Mouse (Mus musculus): ENCODE results near the gene Sema4c.

Gene Sema4c

DNA sequence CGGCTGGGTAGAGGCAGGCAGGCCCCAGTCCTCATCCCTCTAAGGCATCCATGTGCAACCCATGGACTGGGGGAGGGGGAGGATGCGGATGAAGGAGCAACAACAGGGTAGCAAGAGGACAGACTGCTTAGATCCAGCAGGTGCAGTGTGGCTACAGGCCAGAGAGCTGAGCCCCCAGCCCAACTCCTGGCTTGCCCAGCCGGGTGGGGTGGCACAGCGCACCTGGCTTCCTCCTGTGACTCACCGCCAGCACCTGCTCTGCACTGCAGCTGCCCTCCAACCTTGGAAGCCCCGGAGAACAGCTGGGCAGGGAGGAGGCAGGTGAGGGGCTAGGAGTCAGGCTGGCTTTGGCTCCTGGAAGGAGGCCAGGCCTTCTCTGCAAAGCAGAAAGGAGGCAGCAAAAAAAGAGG, 21.8 kb upstream of the Sema4c start:
- in situ Hi-C loops (cut with MboI, MseI), result no loop called here

DNA sequence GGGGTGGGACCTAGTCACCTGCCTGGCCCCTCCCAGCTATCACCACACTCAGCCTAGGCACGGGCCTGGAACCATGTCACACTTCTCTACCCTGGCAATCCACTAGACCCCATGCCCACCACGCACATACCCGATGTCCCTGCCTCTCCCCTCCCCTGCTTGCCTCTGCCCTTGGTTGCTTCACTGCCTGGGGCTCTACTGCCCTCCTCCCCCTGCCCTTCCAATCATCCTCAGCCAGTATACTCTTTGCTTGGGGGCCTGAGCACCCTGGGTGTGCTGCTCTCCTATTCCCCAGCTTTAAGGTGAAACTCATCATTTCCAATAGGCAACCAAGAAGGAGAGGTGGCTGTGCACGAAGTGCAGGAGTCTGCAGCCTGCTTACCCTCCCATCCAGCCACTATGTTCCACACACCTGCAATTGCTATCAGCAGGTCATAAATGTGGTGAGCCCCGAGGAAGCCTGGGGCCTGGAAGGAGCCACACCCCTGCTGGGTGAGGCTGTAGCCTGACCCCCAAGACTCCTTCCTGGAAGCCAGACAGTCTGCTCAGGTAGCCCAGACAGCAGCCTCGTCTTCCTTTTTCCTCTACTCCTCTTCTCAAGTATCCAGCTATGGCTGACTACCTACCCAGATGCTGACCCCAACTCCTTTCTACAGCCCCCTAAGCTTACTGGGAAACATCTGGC, 19.0 kb upstream of the Sema4c start:
- in situ Hi-C loops (cut with MboI, MseI), result no loop called here

DNA sequence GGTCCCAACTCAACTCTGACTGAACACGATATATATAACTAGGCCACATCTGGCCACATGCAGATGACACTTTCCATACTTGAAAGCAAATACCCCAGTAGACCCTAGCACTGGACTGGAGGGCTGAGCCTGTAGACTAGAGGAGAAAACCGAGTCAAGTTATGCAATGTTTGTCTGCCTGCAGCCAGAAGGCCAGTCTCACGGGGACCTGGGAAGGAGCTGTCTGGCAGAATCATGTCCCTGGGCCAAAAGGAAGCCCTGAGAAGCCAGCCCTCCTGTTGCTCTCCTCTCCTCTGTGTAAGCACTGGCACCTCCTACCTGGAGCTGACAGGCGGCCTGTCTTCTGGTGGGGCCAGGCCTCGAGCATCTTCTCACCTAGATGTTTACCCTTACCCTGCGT, 17.2 kb upstream of the Sema4c start:
- in situ Hi-C loops (cut with MboI, MseI), result no loop called here

DNA sequence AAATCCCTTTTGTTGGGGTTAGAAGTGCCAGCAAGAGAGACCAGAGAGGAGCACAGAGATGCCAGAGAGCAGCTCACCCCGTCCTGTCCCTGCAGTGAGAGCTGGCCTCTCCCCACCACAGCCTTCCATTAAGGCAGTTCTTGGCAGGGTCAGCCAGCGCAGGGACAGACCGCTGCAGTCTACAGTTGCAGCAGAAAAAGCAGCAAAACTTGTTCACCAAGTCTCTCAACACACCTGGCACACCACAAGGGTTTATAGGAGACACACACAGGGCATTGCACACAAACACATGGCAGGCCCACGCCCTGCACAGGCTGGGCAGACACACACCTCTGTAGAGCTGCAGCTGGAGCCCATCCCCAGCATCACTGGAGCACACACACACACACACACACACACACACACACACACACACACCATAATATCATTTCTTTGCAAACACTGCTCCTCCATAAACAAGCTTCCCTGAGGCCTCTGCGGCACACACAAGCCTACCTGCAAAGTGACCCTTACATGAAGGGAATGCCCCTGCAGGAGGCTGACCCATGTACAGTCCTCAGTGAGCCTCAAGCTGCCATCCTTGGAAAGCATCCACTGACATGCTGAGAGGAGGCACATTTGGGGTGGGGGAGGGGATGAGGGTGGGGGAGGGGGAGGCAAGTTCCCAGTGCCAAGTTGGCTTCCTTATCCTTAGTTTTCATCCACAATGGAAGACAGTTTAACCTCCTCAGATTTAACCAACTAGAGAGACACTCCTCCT, 16.2 kb upstream of the Sema4c start:
- in situ Hi-C loops (cut with MboI, MseI), result no loop called here

DNA sequence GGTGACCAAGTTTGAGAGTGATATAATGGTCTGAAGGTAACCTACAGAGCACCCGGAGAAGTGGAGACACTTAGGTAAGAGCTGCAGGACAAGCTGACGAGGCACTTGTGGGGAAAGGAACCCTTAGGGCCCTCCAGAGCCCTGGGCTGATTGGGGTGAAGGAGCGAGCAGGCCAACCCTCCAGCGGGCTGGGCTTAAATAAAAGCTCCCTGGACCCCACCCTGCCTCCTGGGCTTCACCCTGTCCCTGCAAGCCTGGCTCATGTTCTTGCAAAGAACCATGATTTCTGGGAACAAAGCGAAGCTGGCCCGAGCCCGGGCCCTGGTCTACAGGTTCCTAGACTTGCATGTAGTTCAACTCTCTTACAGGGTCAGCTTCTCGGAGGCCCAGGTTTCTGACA, 15.4 kb upstream of the Sema4c start:
- in situ Hi-C loops (cut with MboI, MseI), result no loop called here

DNA sequence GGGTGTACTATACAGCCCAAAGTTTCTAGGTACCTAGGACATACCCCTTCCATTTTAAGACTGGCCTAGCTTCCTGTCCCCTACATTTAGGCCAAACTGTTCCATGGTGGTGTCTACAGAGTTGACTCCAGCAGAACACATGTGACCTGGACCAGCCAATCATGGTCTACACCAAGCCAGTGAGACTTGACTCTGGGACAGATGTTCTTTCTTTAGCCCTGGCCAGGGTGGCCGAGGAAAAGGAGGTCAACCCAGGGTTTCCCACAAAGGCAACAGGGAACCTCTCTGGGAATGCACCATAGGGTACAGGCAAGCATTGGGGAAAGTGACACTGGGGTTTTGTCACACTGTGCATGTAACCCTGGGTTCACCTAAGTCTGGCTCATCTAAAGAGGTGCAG, 14.6 kb upstream of the Sema4c start:
- in situ Hi-C loops (cut with MboI, MseI), result no loop called here

DNA sequence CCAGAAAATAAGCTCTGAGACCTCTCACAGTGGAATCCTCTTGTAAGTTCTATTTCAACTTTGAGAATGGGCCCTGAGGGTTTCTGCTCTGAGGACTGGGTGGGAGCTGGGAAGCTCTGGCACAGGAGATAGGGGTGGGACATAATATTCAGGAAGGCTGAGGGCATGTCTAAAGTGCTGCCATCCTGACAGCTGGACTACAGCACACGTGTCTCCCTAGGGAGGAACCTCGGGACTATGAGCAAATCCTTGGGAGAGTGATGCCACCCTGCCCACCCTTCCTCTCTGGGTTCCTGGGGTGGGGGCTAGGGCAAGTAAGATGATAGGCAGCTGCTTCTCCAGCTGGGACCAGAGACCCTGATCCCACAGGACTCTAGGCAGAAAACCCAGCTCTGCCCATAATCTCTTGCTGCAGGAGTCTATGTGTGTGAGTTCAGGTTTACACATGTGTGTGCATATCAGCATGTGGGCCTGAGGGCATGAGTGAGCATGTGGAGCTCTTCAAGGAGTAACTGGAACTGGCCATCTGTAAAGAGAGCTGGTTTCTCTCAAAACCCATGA, 14.1 kb upstream of the Sema4c start:
- in situ Hi-C loops (cut with MboI, MseI), result no loop called here

DNA sequence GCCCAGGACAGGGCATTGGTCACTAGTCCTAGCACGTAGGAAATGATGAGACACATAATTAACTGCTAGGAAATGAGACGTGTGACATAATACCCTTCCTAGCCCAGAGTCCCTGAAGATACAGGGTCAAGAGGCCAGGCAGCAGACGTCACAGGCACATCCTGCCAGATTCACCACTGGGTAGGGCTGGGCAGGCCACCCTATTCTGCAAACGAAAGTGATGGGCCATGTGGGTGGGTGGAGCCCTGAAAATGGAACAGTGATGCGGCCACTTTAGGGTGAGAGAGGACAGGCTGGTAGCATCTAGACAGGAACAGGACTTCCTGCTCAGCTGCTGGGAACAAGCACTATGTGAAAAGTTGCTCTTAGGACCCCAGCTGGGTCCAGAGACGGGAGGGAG, 13.5 kb upstream of the Sema4c start:
- in situ Hi-C loops (cut with MboI, MseI), result no loop called here

DNA sequence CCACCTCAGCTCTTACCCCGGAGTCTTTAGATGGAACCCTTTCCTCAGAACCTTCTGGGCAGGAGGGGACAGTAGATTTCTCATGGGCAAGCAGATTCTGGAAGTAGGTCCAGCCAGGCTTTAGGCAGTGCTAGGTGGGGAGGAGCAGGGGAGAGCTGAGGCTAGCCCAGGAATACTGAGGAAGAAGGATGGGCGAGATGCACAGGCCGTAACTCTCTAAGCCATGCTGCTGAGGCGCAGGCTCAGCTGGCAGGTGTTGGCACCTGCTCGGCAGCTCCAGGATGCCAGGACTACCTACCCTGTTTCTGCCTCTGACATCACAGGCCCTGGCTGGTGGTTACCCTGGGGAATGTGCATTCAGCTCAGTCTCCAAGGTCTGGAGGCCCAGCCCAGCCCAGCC, 12.2 kb upstream of the Sema4c start:
- in situ Hi-C loops (cut with MboI, MseI), result no loop called here

DNA sequence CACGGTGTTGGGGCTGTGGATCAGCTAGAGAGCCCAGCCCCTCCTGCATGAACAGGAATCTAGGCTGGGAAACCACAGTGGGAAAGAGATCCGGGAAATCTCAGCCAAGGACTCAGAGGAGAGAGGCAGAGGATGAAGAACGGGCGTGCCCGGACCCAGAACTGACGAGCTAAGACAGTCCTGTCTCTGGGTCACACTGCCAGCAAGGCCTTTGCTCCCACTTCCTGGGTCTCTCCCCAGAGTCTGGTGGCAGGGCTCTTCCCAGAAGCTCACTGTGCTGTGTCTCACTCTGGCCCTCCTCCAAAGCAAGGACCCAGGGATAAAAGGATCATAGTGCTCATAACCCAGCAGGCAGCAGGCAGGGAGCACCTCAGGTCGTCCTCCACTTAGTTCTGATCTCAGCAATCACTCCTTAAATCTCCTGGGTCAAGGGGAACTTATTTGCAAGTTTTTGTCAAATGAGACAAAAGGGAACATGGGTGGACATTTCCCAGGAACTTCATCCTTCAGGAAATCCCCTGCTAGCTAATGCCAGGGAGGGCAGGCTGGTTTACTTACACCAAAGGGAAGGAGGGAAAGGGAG, 11.6 kb upstream of the Sema4c start:
- in situ Hi-C loops (cut with MboI, MseI), result no loop called here

DNA sequence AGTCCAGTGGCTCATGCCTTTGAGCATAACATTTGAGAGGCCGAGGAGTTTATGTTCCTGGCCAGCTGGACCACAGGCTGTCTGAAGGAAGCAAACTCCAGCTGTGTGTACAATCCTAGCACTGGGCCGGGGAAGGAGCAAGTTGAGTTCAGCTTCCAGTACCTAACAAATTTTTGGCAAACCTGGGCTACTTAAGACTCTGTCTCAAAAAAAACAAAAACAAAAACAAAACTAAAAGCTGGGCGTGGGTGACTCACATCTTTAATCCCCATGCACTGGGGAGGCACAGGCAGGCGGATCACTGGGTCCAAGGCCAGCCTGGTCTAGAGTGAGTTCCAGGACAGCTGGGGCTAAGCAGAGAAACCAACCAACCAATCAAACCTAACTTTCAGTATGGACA, 10.6 kb upstream of the Sema4c start:
- in situ Hi-C loops (cut with MboI, MseI), result no loop called here

DNA sequence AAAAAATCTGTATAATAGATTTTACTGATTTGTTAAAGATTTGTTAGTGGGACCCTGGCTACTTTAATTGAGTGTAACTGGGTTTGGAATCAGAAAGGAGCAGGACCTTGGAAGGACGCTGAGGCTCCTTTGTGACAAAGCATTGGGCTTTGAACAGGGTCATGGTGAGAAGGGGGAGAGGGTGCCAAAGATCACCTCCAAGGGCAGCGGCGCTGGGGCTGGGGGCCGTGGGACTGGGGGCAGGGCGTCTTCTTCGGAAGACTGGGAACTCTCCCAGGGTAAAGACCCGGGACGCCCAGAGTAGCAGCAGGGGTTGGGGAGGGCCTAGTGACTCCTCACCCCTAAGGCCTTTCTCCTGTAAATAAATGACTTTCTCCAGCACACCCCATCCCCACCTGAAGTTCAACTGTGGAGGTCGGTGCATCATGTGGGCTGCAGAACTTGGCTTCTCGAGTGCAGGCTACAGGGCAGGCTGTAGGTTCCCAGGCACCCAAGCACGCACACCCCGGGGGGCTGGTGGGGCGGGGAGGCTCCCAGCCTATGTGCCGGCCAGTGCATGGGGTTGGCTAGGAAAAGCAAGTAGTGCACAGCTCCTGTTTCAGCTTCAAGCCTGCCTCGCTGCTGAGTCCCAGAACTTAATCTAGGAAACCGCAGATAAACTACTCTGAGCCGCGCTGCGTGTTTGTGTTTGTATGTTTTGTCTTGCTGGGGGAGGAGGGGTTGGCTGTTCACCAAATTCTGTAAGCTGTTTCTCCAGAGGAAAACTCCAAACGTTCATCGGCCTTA, 9.9 kb upstream of the Sema4c start:
- in situ Hi-C loops (cut with MboI, MseI), result no loop called here

DNA sequence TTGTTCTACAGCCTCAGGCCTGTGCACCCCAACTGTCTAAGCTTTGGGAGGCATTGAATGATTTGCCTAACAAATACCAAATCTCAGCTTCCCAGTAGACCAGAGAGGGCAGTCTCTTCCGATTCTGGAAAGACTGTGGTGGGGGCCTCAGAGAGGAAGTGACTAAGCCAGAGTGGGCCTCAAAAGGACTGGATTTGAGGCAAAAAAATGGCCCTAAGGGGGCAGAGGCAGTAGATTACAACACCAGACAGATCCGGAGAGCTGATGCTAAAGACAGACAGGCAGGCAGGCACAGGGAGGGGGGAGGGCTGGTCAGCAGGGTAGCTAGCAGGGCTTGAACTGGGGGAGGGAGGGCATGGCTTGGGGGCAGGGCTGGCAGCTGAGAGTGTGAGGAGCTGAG, 8.3 kb upstream of the Sema4c start:
- in situ Hi-C loops (cut with MboI, MseI), result no loop called here

DNA sequence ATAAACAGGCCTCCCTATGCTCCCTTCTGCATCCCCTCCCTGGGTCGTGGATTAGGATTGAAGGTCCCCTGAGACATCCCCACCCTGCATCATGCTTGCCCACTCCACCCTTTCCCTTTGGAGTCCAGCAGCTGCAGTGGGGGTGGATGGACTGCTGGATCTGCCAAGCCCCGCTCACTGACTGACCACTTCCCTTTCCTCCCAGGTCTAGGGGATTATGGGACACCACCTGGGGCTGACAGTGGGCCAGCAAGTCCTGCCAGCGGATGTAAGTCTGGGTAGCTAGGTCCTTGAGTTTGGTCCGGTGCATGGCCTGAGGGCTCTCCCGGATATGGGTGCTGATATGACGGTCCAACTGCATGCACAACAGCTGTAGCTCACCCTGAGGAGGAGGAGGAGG, 6.0 kb upstream of the Sema4c start:
- in situ Hi-C loops (cut with MboI, MseI), result no loop called here

DNA sequence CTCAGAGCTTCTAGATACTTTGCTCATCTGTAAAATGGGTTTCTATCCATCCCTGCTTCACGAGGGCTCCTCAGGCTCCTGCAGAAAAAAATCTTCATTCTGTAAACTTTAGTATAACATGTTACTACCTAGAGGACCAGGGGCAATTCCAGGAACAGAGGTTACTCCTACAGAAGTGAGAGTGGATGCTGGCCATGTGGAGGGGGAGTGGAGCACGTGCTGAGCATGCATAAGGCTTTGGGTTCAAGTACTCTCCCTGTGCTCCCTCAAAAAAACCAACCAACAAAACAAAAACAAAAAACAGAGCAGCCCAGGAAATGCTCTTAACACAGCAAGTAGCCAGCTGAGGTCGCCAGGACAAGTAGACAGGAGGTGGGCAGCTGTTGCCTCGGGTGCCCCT, 5.5 kb upstream of the Sema4c start:
- in situ Hi-C loops (cut with MboI, MseI), result no loop called here

DNA sequence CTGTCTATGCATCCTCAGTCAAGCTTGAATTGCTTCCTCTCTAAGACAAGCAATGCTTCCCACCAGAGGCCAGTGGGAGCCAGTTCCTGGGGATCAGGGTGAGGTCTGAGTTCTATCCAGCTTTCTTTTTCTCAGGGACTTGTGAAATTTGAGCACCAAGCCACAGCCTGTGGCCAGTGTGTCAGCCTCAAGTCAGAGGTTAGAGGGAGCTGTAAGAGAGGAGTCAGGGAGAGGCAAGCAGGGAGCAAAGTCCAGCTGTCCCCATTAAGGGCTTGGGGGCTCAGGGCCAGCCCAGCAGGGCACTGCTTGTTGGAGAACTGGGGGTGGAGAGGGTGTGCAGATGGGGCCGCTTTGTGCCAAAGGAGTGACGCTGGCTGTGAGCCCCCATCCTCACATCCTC, 5.0 kb upstream of the Sema4c start:
- in situ Hi-C loops (cut with MboI, MseI), result no loop called here

DNA sequence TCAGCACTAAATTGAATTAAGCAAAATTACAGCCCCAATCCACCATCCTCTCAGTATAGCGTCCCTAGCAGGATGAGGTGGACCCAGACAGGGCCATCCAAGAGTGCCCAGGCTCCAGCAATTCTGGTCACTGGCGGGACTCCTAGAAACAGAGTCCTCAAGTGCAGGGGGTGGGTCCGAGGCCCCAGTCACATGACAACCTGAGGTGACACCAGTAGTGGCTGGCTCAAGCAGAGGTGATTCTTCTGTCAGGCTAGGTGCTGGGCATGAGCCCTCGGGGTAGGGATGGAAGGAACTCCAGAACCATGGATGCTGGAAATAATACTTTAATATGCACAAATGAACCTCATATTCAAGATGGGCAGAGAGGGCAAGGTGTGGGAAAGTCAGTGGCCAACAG, 4.2 kb upstream of the Sema4c start:
- in situ Hi-C loops (cut with MboI, MseI), result no loop called here

DNA sequence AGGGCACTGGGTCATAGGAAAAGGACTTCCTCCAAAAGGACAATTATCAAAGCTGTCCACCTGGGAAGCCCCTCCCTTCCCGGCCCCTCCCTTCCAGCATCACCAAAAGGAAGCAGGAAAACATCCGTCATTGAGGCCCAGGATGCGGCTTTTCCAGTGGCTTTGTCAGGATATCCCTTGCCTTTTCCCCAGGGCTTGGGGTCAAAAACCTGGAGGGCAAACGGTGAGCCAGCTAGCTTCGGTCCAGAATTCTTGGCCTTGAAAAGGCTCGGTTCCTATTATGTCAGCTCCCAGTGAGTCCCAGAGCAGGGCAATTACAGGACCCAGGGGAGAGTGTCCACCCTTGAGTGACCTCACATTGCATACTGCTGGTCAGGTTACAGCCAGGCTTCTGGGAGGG, 2.8 kb upstream of the Sema4c start:
- in situ Hi-C loops (cut with MboI, MseI), result no loop called here

DNA sequence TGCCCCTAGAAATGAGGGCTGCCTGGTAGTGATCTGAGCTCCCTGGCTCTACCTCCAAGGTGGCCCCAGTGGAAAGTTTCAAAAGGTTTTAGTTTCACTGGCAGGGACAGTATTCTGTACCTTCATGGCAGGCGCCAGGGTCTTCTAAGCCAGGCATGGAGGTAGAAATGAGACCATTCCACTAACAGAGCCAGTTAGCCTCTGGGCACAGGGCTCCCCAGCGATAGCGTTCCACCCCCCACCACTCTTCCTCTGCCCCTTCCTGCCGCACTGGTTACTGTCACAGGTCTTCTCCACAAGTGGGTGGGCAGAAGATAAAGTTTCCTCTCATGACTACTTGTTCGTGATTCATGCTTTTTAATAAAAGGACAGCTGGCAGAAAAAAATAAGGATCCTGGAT, 1.7 kb upstream of the Sema4c start:
- in situ Hi-C loops (cut with MboI, MseI), result no loop called here

DNA sequence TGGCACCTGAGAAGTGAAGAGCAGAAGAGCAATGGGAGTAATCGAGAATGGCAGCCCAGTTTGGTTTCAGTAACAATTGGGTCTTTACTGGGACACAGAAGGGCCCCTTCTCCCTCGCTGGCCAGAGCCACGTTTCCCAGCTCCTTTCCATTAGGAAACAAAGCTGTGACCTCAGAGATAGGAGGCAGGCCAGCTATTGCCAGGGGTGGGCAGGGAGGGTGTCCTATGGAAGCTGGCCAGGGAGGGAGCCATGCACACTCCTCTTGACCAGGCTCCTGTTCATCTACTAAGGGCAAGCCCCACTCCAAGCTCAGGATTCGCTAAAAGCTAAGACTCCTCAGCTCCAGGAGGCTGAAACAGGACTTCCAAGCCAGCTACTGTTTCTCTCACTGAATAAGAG, 1.1 kb upstream of the Sema4c start:
- in situ Hi-C loops (cut with MboI, MseI), result no loop called here

DNA sequence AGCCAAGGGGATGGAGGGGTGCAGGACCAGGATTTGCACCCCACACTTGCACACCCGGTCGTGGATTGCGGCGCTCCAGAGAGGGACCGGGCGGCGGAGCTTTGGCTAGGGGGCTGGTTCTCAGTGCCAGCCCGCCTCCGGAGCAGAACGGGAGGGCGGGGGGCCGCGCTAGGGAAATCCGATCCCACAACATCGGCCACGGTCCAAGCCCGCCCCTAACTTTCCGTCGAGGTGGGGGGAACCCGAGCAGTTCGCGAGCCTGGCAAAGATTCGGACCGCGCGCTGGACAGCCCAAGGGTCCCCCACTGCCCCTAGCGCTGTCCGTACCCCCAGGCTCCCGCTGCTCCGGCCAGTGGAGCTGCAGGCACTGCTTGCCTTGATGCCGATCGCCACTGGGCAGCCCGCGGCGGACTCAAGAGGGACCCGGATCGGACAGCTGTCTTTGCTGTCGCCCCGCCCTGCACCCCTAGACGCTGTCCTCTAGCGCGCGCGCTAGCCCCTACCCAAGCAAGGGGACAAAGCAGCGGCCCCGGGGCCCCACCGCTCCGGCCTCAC, 615 bp downstream of the Sema4c start:
- in situ Hi-C loops (cut with MboI, MseI), result no loop called here
